Mouse (Mus musculus) left cerebral cortex, adult 6 months (tissue): ENCODE measurements around the gene Mfng. TPM values are rescaled to one million over a fixed set of nuclear protein-coding genes. Genes with fewer than 3 reads are reported as not detected.

Experiments
- long read RNA-seq, 2 experiments: library from polyadenylated mRNA; unstranded; transcript quantifications; one replicate each; pipeline ENCODE4 v2.0.0; 2019 to 2020
- polyA plus RNA-seq: library from polyadenylated mRNA; unstranded; fragments of <200 nt; fragmentation: Nextera tagmentation; gene quantifications from 2 replicates; pipeline ENCODE4 v1.2.3, GENCODE M21; 2021

The Mfng gene
- 2.3 and 4.0 TPM in 2 replicates for polyA plus RNA-seq
- long read RNA-seq, experiment 1, transcript Mfng-201 (8 exons, 1,865 nt): major isoform, 26 of 31 reads
- long read RNA-seq, experiment 1, partial matches to known transcripts: 0 of 31 reads
- long read RNA-seq, experiment 1, other reads (novel, unspliced or antisense): 5 of 31 reads
- long read RNA-seq, experiment 2, partial matches to known transcripts: 1 of 2 reads
- long read RNA-seq, experiment 2, other reads (novel, unspliced or antisense): 1 of 2 reads

DNA sequence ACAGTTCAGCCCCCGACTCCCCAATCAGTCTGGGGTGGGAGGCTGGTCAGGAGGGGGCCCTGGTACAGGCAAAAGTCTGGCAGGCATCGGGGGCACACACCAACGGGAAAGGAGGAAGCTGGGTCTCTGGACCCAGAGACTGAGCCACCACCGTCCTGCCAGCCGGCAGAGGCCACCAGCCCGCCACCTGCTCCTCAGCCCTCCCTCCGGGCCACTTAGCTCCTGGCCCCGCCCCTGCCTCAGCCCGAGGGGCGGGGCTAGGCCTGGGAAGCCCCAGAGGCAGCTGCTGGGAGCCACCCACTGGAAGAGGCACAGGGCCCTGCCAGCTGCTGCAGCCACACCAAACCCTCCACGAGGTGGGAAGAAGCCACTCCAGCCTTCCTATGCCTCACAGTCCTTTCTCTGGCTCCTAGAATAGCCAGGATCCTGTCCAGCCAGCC lies at the start of gene Mfng:
Gene Mfng (minus strand): TSS at position 186 of the 440 bp plus-strand sequence.

DNA sequence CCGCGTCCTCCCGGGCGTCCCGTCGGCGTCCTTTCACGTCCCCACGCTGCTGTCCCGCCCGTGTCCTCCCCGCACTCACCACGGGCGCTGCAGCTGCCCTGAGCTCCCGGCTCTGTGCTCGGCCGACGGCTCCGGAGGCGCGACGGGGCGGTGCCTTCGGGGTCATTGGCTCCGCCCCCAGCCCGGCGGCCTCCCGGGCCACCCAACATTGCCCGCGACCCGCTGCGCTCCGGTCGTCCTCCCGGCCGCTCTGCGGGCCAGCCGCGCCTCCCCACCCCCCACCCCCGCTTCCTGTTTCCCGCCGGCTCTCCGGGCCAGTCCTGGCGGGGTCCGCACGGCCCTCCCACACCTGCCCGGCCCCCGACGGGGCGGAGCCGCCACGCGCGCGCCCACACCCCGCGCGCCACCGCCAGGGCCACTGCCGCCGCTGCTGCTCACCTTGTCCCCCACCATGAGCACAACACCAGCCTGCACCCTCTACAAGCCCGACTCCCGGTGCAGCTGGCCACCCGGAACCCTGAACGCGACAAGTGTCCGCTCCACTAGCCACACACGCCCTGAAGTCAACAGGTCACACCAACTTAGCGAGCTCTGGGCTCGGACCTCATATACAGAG lies 29.6 kb upstream of the Mfng start, which contains the start of gene Card10:
Gene Card10 (minus strand): TSS at position 267 of the 616 bp plus-strand sequence.

DNA sequence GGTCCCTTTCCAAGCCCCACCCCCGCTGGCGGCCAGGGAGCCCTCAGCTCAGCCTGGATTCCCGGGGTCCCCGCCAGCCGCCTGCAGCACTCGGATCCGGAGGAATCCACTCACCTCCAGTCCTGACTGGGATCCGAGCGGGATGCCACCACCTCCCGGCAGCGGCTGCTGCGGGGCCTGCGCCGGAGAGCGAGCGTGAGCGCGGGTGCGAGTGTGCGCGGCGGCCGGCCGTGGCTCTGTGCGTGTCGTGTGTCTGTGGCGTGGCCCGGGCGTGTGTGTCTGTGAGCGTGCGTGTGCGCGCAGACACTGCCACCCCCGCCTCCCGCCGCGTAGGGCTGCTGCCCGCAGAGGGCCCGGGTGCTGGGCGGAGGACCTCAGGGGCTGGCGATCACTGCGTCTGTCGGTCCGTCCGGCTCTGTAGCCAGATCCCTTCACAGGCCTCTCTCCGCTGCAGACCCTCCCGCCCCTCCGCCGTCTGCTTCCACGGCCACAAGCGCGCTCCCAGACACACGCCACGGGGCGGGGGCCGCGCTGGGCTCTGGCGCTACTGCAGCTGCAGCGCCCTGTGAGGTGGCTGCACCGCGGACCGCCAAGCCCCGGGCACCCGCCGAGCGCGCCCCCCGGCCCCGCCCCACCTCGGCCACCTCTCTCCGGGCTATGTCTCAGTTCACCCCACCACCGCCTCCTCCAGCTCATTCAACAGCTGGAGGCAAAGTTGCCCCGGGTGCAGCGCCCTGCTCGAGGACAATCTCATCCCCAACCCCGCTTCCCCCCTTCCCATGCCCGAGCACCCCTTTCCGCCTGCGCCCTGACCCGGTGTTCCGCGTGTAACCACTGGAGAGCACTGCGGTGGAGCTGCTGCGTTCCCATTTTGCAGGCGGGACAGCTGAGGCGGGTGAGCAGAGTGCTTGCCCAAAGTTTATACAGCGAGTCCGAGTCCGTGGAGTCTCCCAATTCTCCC lies 54.7 kb downstream of the Mfng start, which contains the start of gene Elfn2:
Gene Elfn2 (minus strand): TSS at position 482 of the 961 bp plus-strand sequence.

Other genes starting within 250 kb of the Mfng start
- 0.23 and 0.33 TPM in 2 replicates for gene C1qtnf6, start 242.1 kb downstream of the Mfng start, polyA plus RNA-seq
- gene Sstr3, start 228.8 kb downstream of the Mfng start, polyA plus RNA-seq: 4.5 and 6.0 TPM in 2 replicates
- gene Rac2, start 200.7 kb downstream of the Mfng start, polyA plus RNA-seq: 5.5 and 9.9 TPM in 2 replicates
- gene Cyth4, start 176.4 kb downstream of the Mfng start, polyA plus RNA-seq: 3.1 and 3.8 TPM in 2 replicates
- 8.0 and 9.8 TPM in 2 replicates for gene Elfn2, start 54.7 kb downstream of the Mfng start, polyA plus RNA-seq
- 0.65 and 1.0 TPM in 2 replicates for gene Card10, start 29.6 kb upstream of the Mfng start, polyA plus RNA-seq
- 16.2 and 25.4 TPM in 2 replicates for gene Cdc42ep1, start 69.1 kb upstream of the Mfng start, polyA plus RNA-seq
- gene Lgals2, start 82.1 kb upstream of the Mfng start, polyA plus RNA-seq: 0.36 and 0.77 TPM in 2 replicates
- 5.6 and 30.0 TPM in 2 replicates for gene Gga1, start 103.7 kb upstream of the Mfng start, polyA plus RNA-seq
- gene Gm49510, start 126.2 kb upstream of the Mfng start, polyA plus RNA-seq: 0.13 and 0.29 TPM in 2 replicates
- 3.0 and 5.8 TPM in 2 replicates for gene Sh3bp1, start 126.3 kb upstream of the Mfng start, polyA plus RNA-seq
- 65.2 and 218 TPM in 2 replicates for gene Pdxp, start 140.4 kb upstream of the Mfng start, polyA plus RNA-seq
- 87.8 and 99.7 TPM in 2 replicates for gene Lgals1, start 153.2 kb upstream of the Mfng start, polyA plus RNA-seq
- 51.6 and 60.7 TPM in 2 replicates for gene Nol12, start 161.5 kb upstream of the Mfng start, polyA plus RNA-seq
- 3.9 and 5.3 TPM in 2 replicates for gene Triobp, start 174.2 kb upstream of the Mfng start, polyA plus RNA-seq